Mouse (Mus musculus) testis, adult 2 months (tissue): ENCODE data around the gene Mink1. TPM values are rescaled to one million over a fixed set of nuclear protein-coding genes. Genes with fewer than 3 reads are reported as not detected.

ENCODE experiments used
- H3K27ac ChIP-seq: fragments of 200-500 bp; 2 replicates; pipeline ENCODE4 v1.5.1; 2012; ENCODE audit warnings: low read depth, low read length; ENCODE audit not compliant: control insufficient read depth, insufficient read depth
- H3K27me3 ChIP-seq: fragments of 200-500 bp; 2 replicates; pipeline ENCODE4 v1.6.1; 2012; ENCODE audit warnings: mild to moderate bottlenecking, low read length, moderate library complexity; ENCODE audit not compliant: control insufficient read depth, insufficient read depth
- H3K36me3 ChIP-seq: fragments of 200-500 bp; 2 replicates; pipeline ENCODE4 v1.6.1; 2012; ENCODE audit warnings: mild to moderate bottlenecking, low read length; ENCODE audit not compliant: control insufficient read depth, insufficient read depth
- H3K4me1 ChIP-seq: fragments of 200-500 bp; 2 replicates; pipeline ENCODE4 v1.6.1; 2012; ENCODE audit warnings: low read length; ENCODE audit not compliant: control insufficient read depth, insufficient read depth
- H3K4me3 ChIP-seq: fragments of 200-500 bp; 2 replicates; pipeline ENCODE4 v1.5.1; 2012; ENCODE audit warnings: low read depth, mild to moderate bottlenecking, low read length, moderate library complexity, mixed read lengths; ENCODE audit not compliant: control insufficient read depth
- CTCF ChIP-seq: fragments of 200-500 bp; IDR thresholded peaks from 2 replicates; pipeline ENCODE4 v1.5.1; 2012; ENCODE audit warnings: low read depth, mild to moderate bottlenecking, inconsistent platforms, low read length, moderate library complexity; ENCODE audit not compliant: control insufficient read depth, insufficient read depth, insufficient replicate concordance
- POLR2A ChIP-seq: fragments of 200-500 bp; IDR thresholded peaks from 2 replicates; pipeline ENCODE4 v1.6.1; 2012; ENCODE audit warnings: low read depth, mild to moderate bottlenecking, inconsistent platforms, low read length, moderate library complexity; ENCODE audit not compliant: control insufficient read depth
- polyA plus RNA-seq: library from polyadenylated mRNA; depleted of rRNA; stranded (reverse); fragments of >200 nt; gene quantifications from 2 replicates; pipeline ENCODE4 v1.2.3, GENCODE M21; 2012

Gene Mink1
- polyA plus RNA-seq, 1 experiment: 18.4 TPM

- no peak overlapping the region for H3K4me3 ChIP-seq
- H3K36me3 ChIP-seq: no peaks in the 10 kb centered on the region; the same call in 1 of the 2 replicates
- no peak overlapping the region; the same call in 1 of the 2 replicates for H3K27ac ChIP-seq
- H3K4me1 ChIP-seq: no peaks in the 10 kb centered on the region
- no peaks in the 10 kb centered on the region for H3K27me3 ChIP-seq
- no peak for TF ChIP-seq CTCF
- TF ChIP-seq POLR2A: no peak
These were observed 31.7 kb downstream of the Mink1 start for GRCm38 (mm10) chr11:70594253-70594989.

GRCm38 (mm10) chr11:70595638-70596037, 33.0 kb downstream of the Mink1 start:
- Histone ChIP-seq H3K27me3 (no peaks in the 10 kb centered on the region), H3K4me1 (no peaks in the 10 kb centered on the region), H3K36me3 (no peaks in the 10 kb centered on the region; the same call in 1 of the 2 replicates), H3K27ac (no peak overlapping the region), H3K4me3 (no peak overlapping the region)
- TF ChIP-seq POLR2A: no peak
- no peak for TF ChIP-seq CTCF

- H3K27me3 ChIP-seq: no peaks in the 10 kb centered on the region
- H3K36me3 ChIP-seq: no peaks in the 10 kb centered on the region; the same call in 1 of the 2 replicates
- no peak overlapping the region for H3K4me3 ChIP-seq
- peak overlapping the region; percentile 6; the same call in 1 of the 2 replicates for H3K27ac ChIP-seq
- no peaks in the 10 kb centered on the region for H3K4me1 ChIP-seq
- TF ChIP-seq POLR2A (no peak), CTCF (no peak)
These were observed 33.4 kb downstream of the Mink1 start for GRCm38 (mm10) chr11:70596094-70596493.

GRCm38 (mm10) chr11:70597301-70597700, 34.6 kb downstream of the Mink1 start:
- no peaks in the 10 kb centered on the region for H3K4me1 ChIP-seq
- no peaks in the 10 kb centered on the region; the same call in 1 of the 2 replicates for H3K36me3 ChIP-seq
- H3K27me3 ChIP-seq: no peaks in the 10 kb centered on the region
- TF ChIP-seq POLR2A: no peak
- TF ChIP-seq CTCF: no peak
- H3K27ac ChIP-seq: no peak overlapping the region
- no peak overlapping the region for H3K4me3 ChIP-seq

GRCm38 (mm10) chr11:70598451-70598953, 35.8 kb downstream of the Mink1 start:
- Histone ChIP-seq H3K36me3 (no peaks in the 10 kb centered on the region; the same call in 1 of the 2 replicates), H3K27ac (no peak overlapping the region), H3K4me1 (no peaks in the 10 kb centered on the region), H3K4me3 (no peak overlapping the region), H3K27me3 (no peaks in the 10 kb centered on the region)
- TF ChIP-seq CTCF (no peak), POLR2A (no peak)

- Histone ChIP-seq H3K4me3 (no peak overlapping the region), H3K27me3 (no peaks in the 10 kb centered on the region), H3K4me1 (no peaks in the 10 kb centered on the region), H3K36me3 (no peaks in the 10 kb centered on the region; the same call in 1 of the 2 replicates), H3K27ac (no peak overlapping the region)
- TF ChIP-seq CTCF (peak; percentile 73; the same call in 1 of the 2 replicates), POLR2A (no peak)
These were observed 42.4 kb downstream of the Mink1 start for GRCm38 (mm10) chr11:70605024-70605566.

GRCm38 (mm10) chr11:70606717-70607116, 44.0 kb downstream of the Mink1 start:
- H3K27me3 ChIP-seq: no peaks in the 10 kb centered on the region
- no peaks in the 10 kb centered on the region; the same call in 1 of the 2 replicates for H3K36me3 ChIP-seq
- no peaks in the 10 kb centered on the region for H3K4me1 ChIP-seq
- TF ChIP-seq POLR2A (no peak), CTCF (no peak)
- no peak overlapping the region for H3K27ac ChIP-seq
- no peak overlapping the region for H3K4me3 ChIP-seq
